Mouse (Mus musculus) stomach, embryonic 15.5 days (tissue): Measurements from ENCODE around the gene Txnip. TPM values are rescaled to one million over a fixed set of nuclear protein-coding genes. Genes with fewer than 3 reads are reported as not detected.
A peak's percentile ranks its signal among the peaks of the same experiment; 100 is the strongest.

ENCODE experiments used
- ATAC-seq: fragments of 200-750 bp; cut with Nextera tagmentation; 2 replicates; pipeline ENCODE4 v1.8.0; 2017; ENCODE audit warnings: low read depth, moderate number of reproducible peaks, moderate TSS enrichment; ENCODE audit not compliant: insufficient read depth, low FRiP score
- H3K27ac ChIP-seq: fragments of 300-500 bp; sonication (generic); 2 replicates; pipeline ENCODE4 v1.5.1; 2015; ENCODE audit warnings: mild to moderate bottlenecking, inconsistent platforms
- H3K27me3 ChIP-seq: fragments of 300-500 bp; sonication (generic); replicated peaks from 2 replicates; pipeline ENCODE4 v1.6.1; 2015; ENCODE audit warnings: inconsistent platforms
- H3K36me3 ChIP-seq: fragments of 300-500 bp; sonication (generic); 2 replicates; pipeline ENCODE4 v1.6.1; 2015; ENCODE audit warnings: inconsistent platforms
- H3K4me1 ChIP-seq: fragments of 300-500 bp; sonication (generic); 2 replicates; pipeline ENCODE4 v1.6.1; 2015; ENCODE audit warnings: inconsistent platforms
- H3K4me2 ChIP-seq: fragments of 300-500 bp; sonication (generic); 2 replicates; pipeline ENCODE4 v1.6.1; 2015; ENCODE audit warnings: mild to moderate bottlenecking, inconsistent platforms
- H3K4me3 ChIP-seq: fragments of 300-500 bp; sonication (generic); replicated peaks from 2 replicates; pipeline ENCODE4 v1.5.1; 2015; ENCODE audit warnings: inconsistent platforms
- H3K9ac ChIP-seq: fragments of 300-500 bp; sonication (generic); 2 replicates; pipeline ENCODE4 v1.6.1; 2015; ENCODE audit warnings: inconsistent platforms
- H3K9me3 ChIP-seq: fragments of 300-500 bp; sonication (generic); 2 replicates; pipeline ENCODE4 v1.6.1; 2016; ENCODE audit warnings: inconsistent platforms
- WGBS: fragments of 180-500 bp; shearing (Covaris S2); methylation state at CpG from one replicate; pipeline ENCODE4 v1.1.7; 2015; 5-methylcytosine and 5-hydroxymethylcytosine counted together
- polyA plus RNA-seq: library from polyadenylated mRNA; unstranded; fragments of >200 nt; fragmentation: Nextera tagmentation; extraction: Ambion mirVana; gene quantifications from 2 replicates; pipeline ENCODE4 v1.2.1, GENCODE M21; 2015

Gene Txnip
- polyA plus RNA-seq, 1 experiment from 2014 or later = 140 TPM

- Histone ChIP-seq H3K36me3 (no peaks in the 10 kb centered on the region), H3K9me3 (no peaks in the 10 kb centered on the region), H3K4me3 (no peak overlapping the region), H3K27ac (peak overlapping the region; percentile 28; the same call in 1 of the 2 replicates), H3K27me3 (no peaks in the 10 kb centered on the region), H3K4me1 (peaks cover 25% of the 10 kb centered on the region), H3K9ac (no peak overlapping the region), H3K4me2 (no peak overlapping the region)
- 74% methylated on average over 16 of the region's 16 CpGs for WGBS
- ATAC-seq = no peak
Measured at GRCm38 (mm10) chr3:96571896-96572698, 14.3 kb downstream of the Txnip start.

GRCm38 (mm10) chr3:96573611-96574511 lies 16.1 kb downstream of the Txnip start:
- Histone ChIP-seq H3K4me1 (peaks cover 30% of the 10 kb centered on the region), H3K9ac (no peak overlapping the region), H3K4me3 (no peak overlapping the region), H3K36me3 (no peaks in the 10 kb centered on the region), H3K27me3 (no peaks in the 10 kb centered on the region), H3K4me2 (no peak overlapping the region), H3K9me3 (no peaks in the 10 kb centered on the region), H3K27ac (no peak overlapping the region)
- ATAC-seq = no peak
- WGBS = 68% methylated on average over 19 of the region's 19 CpGs

GRCm38 (mm10) chr3:96575272-96575984 lies 17.7 kb downstream of the Txnip start:
- Histone ChIP-seq H3K9me3 (no peaks in the 10 kb centered on the region), H3K9ac (no peak overlapping the region), H3K27me3 (no peaks in the 10 kb centered on the region), H3K4me1 (peaks cover 30% of the 10 kb centered on the region), H3K27ac (peak overlapping the region; percentile 93), H3K4me3 (no peak overlapping the region), H3K36me3 (no peaks in the 10 kb centered on the region), H3K4me2 (peak overlapping the region; percentile 46)
- ATAC-seq = no peak
- WGBS = 85% methylated on average over 8 of the region's 8 CpGs

- Histone ChIP-seq H3K36me3 (no peaks in the 10 kb centered on the region), H3K9me3 (no peaks in the 10 kb centered on the region), H3K27ac (peak overlapping the region; percentile 93), H3K9ac (no peak overlapping the region), H3K4me1 (peaks cover 30% of the 10 kb centered on the region), H3K4me2 (peak overlapping the region; percentile 46), H3K4me3 (peak overlapping the region; percentile 18), H3K27me3 (no peaks in the 10 kb centered on the region)
- ATAC-seq = peak; percentile 20; the same call in 1 of the 2 replicates
- WGBS = 32% methylated on average over 14 of the region's 14 CpGs
Measured at GRCm38 (mm10) chr3:96576005-96576658, 18.4 kb downstream of the Txnip start.

GRCm38 (mm10) chr3:96576690-96577541 lies 19.2 kb downstream of the Txnip start, which contains the start of gene Gm16253:
Gene Gm16253 (plus strand): TSS chr3:96576984.
- peak within 1 kb of the TSS; percentile 18 for H3K4me3 ChIP-seq
- no peaks in the 10 kb centered on the region for H3K9me3 ChIP-seq
- ATAC-seq = peak; percentile 88

GRCm38 (mm10) chr3:96577566-96577965 lies 19.8 kb downstream of the Txnip start:
- 71% methylated on average over 4 of the region's 4 CpGs for WGBS
- ATAC-seq = no peak
- Histone ChIP-seq H3K4me2 (peak overlapping the region; percentile 46), H3K9ac (no peak overlapping the region; the same call in 1 of the 2 replicates), H3K9me3 (no peaks in the 10 kb centered on the region), H3K27ac (peak overlapping the region; percentile 93), H3K4me3 (no peak overlapping the region), H3K4me1 (peaks cover 25% of the 10 kb centered on the region), H3K27me3 (no peaks in the 10 kb centered on the region), H3K36me3 (no peaks in the 10 kb centered on the region)

More at GRCm38 (mm10) chr3:96576690-96577541, 19.2 kb downstream of the Txnip start, which contains the start of gene Gm16253:
- 14% methylated on average over 17 of the region's 17 CpGs for WGBS
- Histone ChIP-seq H3K27me3 (no peaks in the 10 kb centered on the region), H3K27ac (peak within 1 kb of the TSS; percentile 93), H3K4me1 (peaks cover 27% of the 10 kb centered on the region), H3K9ac (no peak within 1 kb of the TSS; the same call in 1 of the 2 replicates), H3K36me3 (no peaks in the 10 kb centered on the region), H3K4me2 (peak within 1 kb of the TSS; percentile 46)

GRCm38 (mm10) chr3:96578561-96579238 lies 20.9 kb downstream of the Txnip start:
- no peaks in the 10 kb centered on the region for H3K9me3 ChIP-seq
- no peak overlapping the region for H3K9ac ChIP-seq
- no peaks in the 10 kb centered on the region for H3K36me3 ChIP-seq
- no peak overlapping the region for H3K4me2 ChIP-seq
- H3K4me3 ChIP-seq = no peak overlapping the region
- no peak overlapping the region for H3K27ac ChIP-seq
- H3K4me1 ChIP-seq = peaks cover 25% of the 10 kb centered on the region
- no peak for ATAC-seq
- WGBS = 78% methylated on average over 12 of the region's 12 CpGs
- H3K27me3 ChIP-seq = no peaks in the 10 kb centered on the region

GRCm38 (mm10) chr3:96579239-96579750 lies 21.5 kb downstream of the Txnip start:
- Histone ChIP-seq H3K27me3 (no peaks in the 10 kb centered on the region), H3K4me3 (no peak overlapping the region), H3K36me3 (no peaks in the 10 kb centered on the region), H3K9me3 (no peaks in the 10 kb centered on the region), H3K4me2 (no peak overlapping the region), H3K27ac (no peak overlapping the region), H3K9ac (no peak overlapping the region), H3K4me1 (peaks cover 25% of the 10 kb centered on the region)
- 75% methylated on average over 4 of the region's 4 CpGs for WGBS
- no peak for ATAC-seq

- Histone ChIP-seq H3K27me3 (no peaks in the 10 kb centered on the region), H3K9ac (no peak overlapping the region), H3K4me2 (peak overlapping the region; percentile 53), H3K27ac (no peak overlapping the region), H3K36me3 (no peaks in the 10 kb centered on the region), H3K4me3 (0 out of 2 replicates have a peak overlapping the region, but pooled peaks have one; percentile 12), H3K9me3 (no peaks in the 10 kb centered on the region), H3K4me1 (peaks cover 25% of the 10 kb centered on the region)
- WGBS = 12% methylated on average over 16 of the region's 16 CpGs
- peak; percentile 36; the same call in 1 of the 2 replicates for ATAC-seq
Measured at GRCm38 (mm10) chr3:96579885-96580454, 22.2 kb downstream of the Txnip start.
